Mouse (Mus musculus): ENCODE measurements at regions not wholly inside any gene's neighbourhood (a gene's known extent, or its start where the extent isn't known, plus 50 kb on each side); places are given as distances from the start of the nearest gene placed in this dataset.

DNA sequence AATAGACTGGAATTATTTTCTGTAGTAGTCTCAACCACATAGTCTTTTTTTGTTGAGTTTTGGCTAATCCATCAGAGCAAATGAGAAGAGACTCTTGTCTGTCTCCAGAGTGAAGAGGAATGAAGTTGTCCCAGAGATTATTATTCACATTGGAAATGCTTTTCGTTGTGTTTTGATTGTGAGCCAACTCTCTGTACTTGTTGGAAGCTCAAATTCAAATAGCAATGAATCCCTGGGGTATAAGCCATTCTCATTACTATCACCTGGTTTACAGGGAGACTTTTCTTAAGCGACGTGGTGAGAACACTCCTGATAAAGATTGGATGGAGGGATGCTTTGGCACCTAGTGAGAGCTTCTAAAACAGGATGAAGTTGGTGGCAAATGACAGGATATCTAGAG is 459.3 kb upstream of the Jag1 start:
- no peak for DNase-seq (ENCODE audit: low spot score)

DNA sequence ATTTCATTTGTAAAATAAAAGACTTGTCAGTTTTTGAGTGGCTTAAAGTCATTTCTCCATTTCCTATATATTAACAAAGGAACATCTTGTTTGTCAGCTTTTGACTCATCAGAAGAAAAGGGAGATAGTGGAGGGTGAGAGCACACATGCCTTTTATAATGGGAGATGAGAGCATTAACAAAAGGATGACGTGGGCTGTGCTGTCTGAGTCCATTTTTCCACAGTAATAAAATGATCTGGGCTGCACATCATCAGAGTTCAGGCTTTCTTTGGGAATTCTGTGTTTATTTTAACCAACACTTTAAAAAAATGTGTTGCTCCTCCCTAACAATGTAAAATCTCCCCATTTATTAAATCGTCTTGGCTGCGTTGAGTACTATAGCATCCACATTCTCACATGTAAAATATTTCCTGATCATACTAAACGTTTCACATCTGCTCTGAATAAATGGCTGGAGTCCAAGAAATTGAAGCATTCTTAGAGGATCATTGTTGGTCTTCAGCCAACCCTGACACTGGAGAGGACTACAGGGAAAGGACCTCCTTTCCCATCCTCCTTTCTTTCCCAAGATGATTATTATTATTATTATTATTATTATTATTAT is 458.5 kb upstream of the Jag1 start:
- DNase-seq (ENCODE audit: low spot score) = no peak

DNA sequence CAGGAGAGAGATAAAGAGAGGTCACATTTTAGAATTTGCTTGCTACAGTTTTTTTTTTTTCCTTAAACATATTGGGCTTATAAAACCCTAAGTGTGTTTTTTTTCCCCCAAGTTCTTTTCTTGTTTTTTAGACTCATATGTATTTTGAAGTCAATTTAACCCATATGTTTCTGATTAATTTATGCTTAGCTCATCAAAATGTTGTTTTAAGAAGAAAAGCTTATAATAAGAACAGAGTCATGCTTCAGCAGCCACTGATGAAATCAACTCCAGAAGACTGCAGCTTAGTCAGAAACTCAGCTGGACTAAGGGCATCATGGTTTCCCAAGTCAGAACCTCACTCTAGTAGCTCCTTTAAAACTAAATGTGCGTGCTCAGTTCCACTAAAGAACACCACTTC is 454.7 kb upstream of the Jag1 start:
- DNase-seq (ENCODE audit: low spot score) = no peak

DNA sequence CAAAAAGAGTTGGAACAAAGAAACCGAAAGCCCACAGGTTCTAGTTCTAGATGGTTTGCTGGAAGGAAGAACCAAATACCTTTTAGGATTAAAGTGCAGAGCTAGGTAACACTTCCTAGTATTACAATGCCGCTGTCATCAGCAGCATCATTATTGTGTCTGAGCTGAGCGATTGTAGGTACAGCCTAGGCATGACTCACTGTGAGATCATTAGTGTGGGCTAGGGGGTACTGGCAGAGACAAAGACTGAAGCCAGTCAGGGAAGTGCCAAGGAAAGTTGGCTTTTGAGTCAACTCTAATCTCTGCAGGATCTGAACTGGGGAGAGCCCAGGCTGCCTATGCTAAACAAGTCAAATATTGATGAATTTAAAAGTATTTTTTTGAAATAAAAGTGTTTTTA is 450.2 kb upstream of the Jag1 start:
- no peak for DNase-seq (ENCODE audit: low spot score)

DNA sequence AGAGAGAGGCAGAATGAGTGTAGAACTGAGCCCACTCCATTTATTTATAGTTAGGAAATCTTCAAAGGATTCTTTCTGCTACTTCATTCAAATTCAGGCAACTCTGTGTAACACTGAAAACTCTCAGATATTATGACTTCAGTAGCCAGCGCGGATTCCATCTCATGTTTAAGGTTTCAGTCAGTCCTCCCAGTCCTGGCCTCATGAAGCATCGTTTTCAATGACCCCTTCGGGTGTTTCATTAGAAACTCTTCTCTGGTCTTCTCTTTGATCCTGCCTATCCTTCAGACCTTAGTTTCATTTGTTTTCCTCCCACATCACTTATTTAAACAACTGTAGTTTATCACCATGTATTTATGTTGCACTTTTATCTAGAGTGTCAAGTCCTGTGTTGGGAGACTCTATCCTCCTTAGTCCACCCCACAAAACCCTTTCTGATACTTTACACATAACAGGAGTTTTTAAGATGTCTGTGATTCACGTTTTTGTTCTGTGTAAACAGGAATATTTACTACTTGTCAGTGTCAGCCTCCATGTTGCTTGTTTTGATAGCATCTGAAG is 447.7 kb upstream of the Jag1 start:
- no peak for DNase-seq (ENCODE audit: low spot score)

DNA sequence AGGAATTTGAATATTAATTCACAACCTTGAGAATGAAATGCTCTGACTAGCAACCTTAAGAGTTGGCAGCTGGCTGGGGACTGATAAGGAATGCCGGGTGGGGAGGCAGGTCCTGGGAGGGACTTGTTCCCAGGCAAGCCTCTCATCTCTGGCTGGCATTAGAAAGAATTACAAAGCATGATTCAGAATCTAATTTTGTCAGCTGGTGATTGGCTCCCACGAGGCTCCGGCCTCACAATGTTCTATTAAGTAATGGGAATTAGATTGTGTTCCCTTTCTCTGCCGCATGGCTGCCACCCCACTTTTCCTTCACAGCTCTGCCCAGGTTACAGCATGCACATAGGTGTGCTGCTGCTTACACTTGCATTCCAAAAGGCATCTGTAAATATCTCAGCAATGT is 443.9 kb upstream of the Jag1 start:
- no peak for DNase-seq (ENCODE audit: low spot score)

DNA sequence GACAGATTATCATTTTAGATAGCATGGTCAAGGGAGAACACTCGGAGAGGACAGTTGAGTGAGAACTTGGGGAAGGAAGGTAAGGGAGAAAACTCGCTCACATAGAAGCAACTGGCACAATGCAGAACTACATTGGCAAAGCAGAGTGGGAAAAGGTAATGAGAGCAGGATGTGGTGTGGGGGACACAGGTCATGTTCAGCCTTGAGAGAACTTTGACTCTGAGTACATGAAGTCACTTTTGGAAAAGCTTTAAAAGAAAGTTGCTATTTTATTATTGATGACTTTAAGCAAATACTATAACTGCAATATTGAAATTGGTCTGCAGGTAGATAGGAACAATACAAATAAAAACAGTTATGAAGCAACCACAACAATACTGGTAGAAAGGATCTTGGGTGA is 437.4 kb upstream of the Jag1 start:
- no peak for DNase-seq (ENCODE audit: low spot score)

DNA sequence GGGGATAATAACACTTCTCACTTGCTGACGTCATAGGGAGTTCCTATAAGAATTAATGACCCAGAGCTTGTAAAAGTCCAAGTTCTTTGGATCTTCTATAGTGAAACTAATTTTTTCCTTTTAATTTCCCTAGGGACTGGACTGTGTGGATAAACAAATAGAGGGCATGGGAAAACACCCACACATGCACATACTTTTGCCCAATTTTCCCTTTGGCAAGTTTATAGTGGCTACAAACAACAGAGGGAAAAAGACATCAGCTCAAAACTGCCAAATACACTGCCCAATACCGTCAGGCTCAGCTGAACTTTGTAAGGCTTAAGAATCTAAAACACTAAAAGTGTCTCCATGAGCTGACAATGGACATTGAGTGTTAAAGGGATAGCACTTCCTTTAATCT is 420.1 kb upstream of the Jag1 start:
- DNase-seq (ENCODE audit: low spot score) = no peak

DNA sequence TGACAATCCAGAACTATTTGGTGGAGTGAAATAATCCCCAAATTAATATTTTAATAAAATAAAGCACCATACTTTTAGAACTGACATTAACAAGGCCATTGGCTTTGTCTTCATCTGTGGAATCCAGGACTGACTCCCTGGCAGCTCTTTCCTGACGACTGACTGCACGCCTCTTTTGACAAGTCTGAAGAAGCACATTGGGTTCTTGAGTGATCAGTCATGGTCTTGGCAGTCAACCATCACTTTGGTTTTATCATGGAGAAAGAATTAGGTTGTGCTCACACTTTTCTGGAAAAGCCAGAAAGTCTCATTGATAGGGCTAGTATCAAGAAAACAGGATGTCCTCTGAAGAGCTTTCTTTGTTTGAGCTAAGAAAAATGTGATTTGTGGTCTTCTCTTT is 399.8 kb upstream of the Jag1 start:
- DNase-seq (ENCODE audit: low spot score) = no peak

DNA sequence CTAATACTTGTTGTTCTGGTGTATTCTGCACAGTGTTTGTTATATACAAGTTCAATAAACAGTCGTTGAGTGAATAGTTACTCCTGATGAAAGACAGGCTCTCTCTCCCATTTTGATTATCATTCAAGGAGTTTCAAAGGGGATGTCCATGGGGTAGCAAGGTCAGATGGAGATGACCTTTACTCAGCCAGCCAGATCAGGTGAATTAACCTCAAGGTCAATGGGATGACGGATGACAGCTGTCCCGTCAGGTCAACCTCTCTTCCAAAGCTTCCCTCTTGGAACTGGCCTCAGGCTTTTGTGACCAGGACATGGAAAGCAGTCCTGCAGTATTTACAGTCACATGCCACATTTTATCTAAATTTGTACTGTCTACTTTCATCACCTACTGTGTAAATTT is 398.6 kb upstream of the Jag1 start:
- DNase-seq (ENCODE audit: low spot score) = no peak

DNA sequence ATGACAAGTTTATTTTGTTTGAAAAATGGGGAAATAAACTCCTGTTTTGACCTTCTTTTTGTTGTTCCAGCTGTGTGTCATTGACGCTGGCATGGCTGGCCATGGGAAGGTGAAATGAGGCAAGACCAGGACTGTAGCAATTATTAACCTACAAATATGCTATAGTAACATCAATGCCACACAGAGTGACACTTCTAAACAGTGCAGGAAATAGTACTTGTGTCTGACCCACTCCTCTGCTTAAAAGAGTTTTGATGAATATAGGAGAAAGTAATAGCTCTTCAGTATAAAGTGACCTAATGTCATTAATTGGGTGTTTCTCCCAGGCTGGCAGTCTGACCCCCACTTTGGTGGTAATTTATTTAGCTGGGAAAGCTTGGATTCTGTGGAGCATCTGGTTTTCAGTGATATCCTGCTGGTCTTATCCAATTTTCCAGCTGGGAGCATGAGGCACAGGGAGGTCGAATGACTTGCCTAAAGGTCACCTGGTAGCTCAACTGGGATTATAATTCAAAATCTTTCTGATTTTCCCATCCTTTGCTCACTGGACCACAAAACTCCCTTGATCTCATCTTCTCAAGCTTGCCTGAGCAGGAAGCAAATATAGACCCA is 397.6 kb upstream of the Jag1 start:
- no peak for DNase-seq (ENCODE audit: low spot score)

DNA sequence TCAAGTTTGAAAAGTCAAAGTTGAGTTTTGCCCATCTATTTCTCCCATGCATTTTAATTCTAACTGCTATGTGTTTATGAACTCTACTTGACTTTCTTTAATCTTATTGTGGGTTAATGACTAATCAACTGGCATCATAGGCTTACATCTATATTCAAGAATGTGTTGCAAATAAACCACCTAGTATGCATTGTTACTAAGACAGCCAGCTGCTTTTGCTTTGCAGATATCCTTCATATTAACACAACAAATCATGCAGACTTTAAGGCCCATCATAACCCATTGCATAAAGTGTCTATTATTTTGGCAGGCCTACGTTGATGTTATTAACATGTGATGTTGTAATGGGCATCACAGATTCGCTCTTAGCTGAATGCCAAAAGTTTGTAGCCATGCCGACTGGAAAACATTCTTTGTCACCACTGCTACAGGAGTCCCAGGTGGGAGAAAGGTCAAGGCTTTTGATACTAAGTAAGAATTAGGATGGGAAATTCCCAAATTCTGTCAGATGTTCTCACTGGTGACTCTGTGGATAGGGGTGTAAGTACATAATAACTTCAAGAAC is 394.3 kb upstream of the Jag1 start:
- DNase-seq (ENCODE audit: low spot score) = no peak

DNA sequence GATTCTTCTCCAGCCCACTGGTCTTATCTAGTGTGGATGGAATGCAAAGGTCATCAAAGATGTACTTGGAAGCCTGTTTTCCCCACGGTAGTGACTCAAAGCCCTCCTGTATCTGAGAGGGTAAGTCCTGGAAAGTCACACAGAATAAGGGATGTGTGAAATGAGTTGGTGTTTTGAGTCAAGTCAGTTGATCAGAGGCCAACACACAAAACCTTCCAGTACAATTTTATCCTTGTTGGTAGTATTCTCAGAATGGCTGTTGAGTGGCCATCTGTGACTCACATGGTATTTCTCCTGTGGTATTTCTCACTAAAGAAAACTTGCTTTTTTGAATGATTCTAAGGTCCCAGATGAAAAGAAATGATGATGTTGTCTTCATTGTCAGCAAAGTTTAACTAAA is 384.8 kb upstream of the Jag1 start:
- DNase-seq (ENCODE audit: low spot score) = no peak

DNA sequence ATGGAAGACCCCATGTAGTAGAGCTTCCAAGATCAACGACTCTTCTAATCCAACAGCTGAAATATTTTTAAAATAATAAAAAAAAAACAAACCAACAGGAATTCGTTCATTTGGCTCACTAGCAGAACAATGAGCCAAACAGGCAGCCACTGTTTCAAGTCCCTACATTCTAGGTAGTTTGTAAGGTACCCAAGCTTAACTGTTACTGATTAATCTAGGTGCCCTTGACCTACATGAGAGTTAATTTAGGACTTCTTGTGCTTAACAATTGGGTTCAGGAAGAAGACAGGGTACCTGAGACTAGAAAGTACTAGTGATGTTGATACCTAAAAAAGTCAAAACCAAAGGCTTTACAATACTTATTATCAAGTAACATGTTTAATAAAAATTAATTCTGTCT is 381.2 kb upstream of the Jag1 start:
- DNase-seq (ENCODE audit: low spot score) = no peak

DNA sequence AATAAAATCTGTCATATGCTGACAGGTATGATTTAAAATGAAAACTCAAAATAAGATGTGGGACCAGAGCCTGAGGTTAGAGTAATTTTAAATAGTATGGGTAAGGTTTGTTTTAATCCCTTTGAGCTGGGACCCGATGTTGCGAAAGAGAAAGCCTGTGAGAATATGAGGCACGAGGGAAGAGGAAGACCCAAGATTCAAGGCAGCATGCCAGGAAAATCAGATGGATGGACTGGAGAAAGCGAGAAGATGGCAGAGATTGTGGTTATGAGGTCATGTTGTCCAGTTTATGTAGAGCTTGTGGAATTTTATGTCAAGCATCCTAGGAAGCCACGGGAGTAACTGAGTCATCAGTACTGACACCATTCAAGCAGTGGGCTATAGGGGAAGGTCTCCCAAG is 377.2 kb upstream of the Jag1 start:
- DNase-seq (ENCODE audit: low spot score) = no peak

DNA sequence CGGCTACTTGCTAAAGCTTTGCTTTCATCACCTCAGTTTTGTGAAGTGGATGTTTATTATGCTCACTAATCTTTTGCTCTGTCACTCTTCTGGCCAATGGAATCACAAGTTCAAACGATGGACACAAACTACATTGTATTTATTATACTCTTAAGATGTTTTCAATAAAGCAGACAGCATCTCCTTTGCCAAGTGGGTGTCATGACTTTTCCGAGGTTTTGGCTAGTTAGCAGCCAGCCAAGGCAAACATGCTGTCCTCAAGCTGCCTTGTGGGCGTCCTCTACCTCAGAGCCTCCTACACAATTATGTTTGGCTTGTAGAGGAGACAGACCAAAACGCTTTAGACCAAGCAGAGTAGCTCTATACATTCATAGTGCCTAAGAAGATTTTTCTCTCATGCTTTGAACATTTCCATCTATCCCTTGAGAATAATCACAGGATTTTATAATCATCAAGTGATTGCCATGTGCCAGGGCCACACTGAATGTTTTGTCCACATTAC is 372.8 kb upstream of the Jag1 start:
- DNase-seq (ENCODE audit: low spot score) = no peak

DNA sequence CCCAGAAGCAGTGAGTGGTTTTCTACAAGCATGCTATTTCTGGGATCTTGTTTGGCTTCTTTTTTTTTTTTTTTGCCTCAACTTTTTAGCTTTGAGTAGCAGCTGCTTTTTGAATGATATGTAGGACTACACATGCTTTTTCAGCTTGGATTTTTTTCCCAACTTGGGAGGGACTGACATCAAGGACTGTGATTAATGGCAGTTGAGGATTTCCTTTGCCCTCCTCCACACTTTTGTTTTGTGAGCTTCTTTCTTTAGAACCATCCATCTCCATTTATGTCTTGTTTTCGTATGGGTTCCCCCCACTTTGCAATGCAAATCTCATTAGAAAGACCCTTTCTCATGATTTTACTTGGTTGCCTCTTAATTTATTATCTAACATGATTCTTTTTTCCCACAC is 352.3 kb upstream of the Jag1 start:
- DNase-seq (ENCODE audit: low spot score) = no peak

DNA sequence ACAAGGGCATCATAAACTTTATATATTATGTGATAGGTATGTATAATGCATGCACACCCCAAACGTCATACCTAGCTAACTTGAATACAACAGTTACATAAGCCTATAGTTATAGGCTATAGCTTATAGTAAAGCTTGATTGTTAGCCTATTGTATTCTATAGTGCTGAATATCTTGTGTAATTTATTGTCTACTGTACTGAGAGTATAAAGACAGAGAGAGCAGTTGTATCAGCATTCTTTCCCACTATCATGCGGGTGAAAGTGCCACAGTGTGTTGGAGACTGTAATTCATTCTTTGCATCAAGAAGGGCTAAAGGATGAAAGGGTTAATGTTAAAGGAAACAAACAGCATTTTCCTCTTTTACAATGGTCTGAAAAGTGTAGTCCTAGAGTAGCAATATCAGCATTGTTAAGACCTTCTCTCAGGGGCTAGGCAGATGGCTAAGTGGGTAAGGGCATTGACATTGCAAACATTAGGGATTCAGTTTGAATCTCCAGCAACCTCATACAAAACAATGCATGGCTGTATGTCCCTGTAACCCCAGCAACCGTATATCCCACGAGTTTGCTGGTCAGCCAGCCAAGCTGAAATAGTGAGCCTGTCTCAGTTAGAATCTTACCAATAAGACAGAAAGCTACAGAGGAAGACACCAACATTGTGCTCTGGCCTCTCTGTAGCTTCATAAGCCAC is 340.8 kb upstream of the Jag1 start:
- DNase-seq (ENCODE audit: low spot score) = no peak

DNA sequence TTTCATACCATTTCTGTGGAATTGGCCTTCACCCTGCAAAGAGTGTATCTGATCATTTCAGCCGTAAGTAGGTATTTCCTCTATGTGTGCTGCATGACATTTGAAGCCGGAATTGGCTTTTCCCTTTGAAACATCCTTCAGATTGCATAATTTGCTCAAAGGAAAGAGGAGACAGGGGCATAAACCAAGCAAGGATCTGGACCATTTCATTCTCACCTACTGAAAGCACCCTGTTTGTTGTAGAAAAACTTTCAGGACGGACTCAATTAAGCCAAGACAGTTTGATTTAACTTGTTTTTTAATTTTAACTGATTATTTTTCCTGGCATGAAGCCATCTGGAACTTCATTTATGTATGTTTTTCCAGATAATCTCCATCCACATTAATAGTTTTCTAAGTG is 340.0 kb upstream of the Jag1 start:
- no peak for DNase-seq (ENCODE audit: low spot score)

DNA sequence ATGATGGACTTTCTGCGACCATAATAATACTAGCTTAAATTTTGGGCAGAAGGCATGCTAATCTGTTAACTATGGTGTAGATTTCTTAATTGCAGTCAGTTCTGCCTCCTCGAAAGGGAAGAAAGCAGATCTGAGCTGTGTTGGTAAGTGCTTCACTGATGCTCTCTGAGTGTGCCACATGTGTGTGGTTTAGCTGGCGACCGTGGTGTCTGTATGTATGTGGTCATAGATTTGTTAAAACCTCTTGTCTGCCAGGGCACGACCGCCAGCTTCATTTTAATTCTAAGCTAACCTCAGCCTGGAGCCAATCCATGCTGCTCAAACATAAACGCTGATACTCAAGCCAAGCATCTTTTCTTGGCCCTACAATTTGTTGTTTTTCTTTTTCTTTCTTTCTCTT is 330.5 kb upstream of the Jag1 start:
- no peak for DNase-seq (ENCODE audit: low spot score)

DNA sequence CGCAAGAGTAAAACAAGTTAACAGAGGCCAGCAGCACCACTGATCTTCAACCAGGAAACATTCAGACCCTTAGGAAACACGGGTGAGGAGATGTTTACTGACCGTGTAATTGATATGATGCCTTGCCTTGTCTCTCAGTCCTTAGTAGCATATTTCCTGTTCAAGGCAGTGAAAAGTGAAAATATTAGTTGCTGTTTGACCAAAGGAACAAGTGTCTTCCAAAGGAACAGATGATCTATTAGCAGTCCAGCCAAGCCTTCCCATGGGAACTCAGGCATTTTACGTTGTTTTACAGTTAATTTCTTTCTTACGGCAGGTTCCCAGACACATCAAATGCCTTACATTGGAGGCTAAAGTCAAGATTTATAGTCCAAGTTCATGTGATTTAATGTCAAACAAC is 321.3 kb upstream of the Jag1 start:
- DNase-seq (ENCODE audit: low spot score) = no peak

DNA sequence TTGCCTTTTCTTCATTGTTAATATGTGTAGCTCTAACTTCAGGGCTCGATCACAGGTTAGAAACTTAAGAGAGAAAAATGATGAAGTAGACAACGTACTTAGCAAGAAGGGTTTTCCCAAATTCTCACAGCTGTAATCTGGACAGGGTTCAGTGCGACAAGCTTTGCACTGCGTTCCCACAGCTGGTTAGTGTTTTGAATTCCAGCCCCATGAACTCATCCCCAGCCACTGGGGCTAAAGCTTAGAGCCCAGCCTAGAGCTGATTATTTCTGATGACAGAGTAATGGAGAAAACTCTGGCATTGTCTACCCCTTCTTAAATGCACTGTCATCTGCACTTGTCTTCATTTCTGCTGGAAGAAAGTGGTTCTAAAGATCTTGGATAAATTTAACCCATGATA is 319.7 kb upstream of the Jag1 start:
- DNase-seq (ENCODE audit: low spot score) = no peak

DNA sequence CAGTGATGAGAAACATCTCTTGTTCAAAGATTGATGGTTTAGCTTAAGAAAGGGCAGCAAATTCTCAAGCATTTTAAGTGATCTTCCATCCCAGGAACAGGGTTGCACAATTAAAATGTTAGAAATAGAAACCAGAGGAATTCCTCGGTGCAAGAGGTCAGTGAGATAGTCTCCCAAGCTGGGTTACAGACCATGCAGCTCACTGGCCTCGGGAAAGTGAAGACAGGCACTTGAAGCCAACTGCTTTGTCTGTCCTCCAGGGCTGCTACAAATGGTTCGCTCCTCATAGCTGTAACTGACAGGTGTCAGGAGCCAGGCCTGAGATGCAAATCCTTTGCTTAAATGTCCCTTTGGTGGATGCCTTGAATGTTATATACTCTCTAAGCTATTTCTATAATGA is 306.2 kb upstream of the Jag1 start:
- no peak for DNase-seq (ENCODE audit: low spot score)

Data from urinary bladder, postnatal 10 days (tissue).